In the genomic region with DNA sequence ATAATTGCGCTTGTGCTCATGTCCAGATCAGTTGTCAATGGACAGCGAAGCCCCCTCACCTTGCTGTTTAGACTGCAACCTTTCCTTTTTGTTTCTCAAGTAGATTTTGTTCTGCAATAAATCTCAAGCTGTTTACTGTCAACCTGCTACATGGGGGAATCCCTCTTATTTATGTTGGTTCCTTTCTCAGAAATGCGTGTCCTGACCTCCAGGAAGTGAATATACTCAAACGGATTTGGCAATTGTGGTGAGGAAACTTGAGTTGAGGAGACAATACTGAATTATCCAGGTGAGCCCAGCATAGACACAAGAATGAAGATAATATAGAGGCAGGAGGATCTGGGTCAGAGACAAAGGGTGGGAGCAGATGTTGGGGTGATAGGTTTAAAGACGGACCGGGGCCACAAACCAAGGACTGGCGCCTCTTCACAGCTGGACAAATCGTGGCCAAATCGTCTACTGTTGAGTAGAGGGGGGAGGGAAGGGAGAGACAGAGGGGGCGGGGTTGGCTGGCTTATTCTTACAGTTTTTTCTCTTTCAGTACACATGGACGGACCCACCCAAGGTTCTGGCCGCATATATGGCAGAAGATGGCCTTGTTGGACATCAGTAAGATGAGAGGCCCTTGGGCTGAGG, we compare ENCODE assay signal across 29 mouse cellular contexts. TPM values are rescaled to one million over a fixed set of nuclear protein-coding genes. Genes with fewer than 3 reads are reported as not detected.
DNase-seq lines count a peak whose midpoint lies in the region; ATAC-seq and TF ChIP-seq lines count a peak whose summit lies in the region.
"Had no signal": no experiment of that assay in that cellular context is flagged by ENCODE, and none has a peak within 500 bp of the region (broad histone marks: within the 10 kb centered on the region; RNA-seq: fewer than 3 reads in every experiment).

No protein-coding gene starts in this region.

- DNase-seq in A20 (ENCODE audit: low read depth, low spot score) = peak; percentile 89
- DNase-seq in G1E (ENCODE audit: low spot score) = peak; percentile 9
- no peak for DNase-seq in ovary, postnatal 36 days (ENCODE audit: low spot score)
- DNase-seq in testis, postnatal 14 days (ENCODE audit: low spot score) = no peak
- DNase-seq: cerebellum, adult 18-20 months; cerebellum, postnatal 36 days; kidney, adult 18-20 months; layer of hippocampus, postnatal 36 days; lung, postnatal 10 days; midbrain, embryonic 14.5 days; right cerebral cortex, postnatal 4 days; thymus, adult 18-20 months; thymus, postnatal 4 days had no signal

- H3K4me3 ChIP-seq in forebrain, embryonic 12.5 days (replicated peaks) = no peak overlapping the region
- H3K4me3 ChIP-seq in forebrain, embryonic 13.5 days = no peak overlapping the region
- H3K4me3 ChIP-seq in G1E (ENCODE audit: low read depth, low read length) = peak overlapping the region; percentile 52; the same call in 1 of the 2 replicates
- H3K4me3 ChIP-seq in midbrain, embryonic 15.5 days = no peak overlapping the region
- H3K4me3 ChIP-seq: erythroblast, embryonic 14.5 days; heart, embryonic 15.5 days; limb, embryonic 15.5 days had no signal

- H3K4me1 ChIP-seq in forebrain, embryonic 12.5 days = no peaks in the 10 kb centered on the region; the same call in 1 of the 2 replicates
- H3K4me1 ChIP-seq in forebrain, embryonic 13.5 days = peaks cover 13% of the 10 kb centered on the region
- peaks cover 39% of the 10 kb centered on the region for H3K4me1 ChIP-seq in G1E (ENCODE audit: insufficient read depth, low read depth, low read length)
- H3K4me1 ChIP-seq in midbrain, embryonic 15.5 days = no peaks in the 10 kb centered on the region
- H3K4me1 ChIP-seq: heart, embryonic 15.5 days; limb, embryonic 15.5 days had no signal

- H3K9me3 ChIP-seq in forebrain, embryonic 12.5 days = no peaks in the 10 kb centered on the region
- no peaks in the 10 kb centered on the region for H3K9me3 ChIP-seq in forebrain, embryonic 13.5 days (replicated peaks)
- peaks cover 3% of the 10 kb centered on the region for H3K9me3 ChIP-seq in G1E (replicated peaks)
- H3K9me3 ChIP-seq in midbrain, embryonic 15.5 days = no peaks in the 10 kb centered on the region
- H3K9me3 ChIP-seq: heart, embryonic 15.5 days; limb, embryonic 15.5 days had no signal

- ATAC-seq in forebrain, embryonic 12.5 days (ENCODE audit: low FRiP score) = no peak
- no peak for ATAC-seq in forebrain, embryonic 13.5 days
- ATAC-seq in G1E (ENCODE audit: extremely low read depth, insufficient number of reproducible peaks, low FRiP score, poor library complexity, severe bottlenecking) = peak; percentile 30
- peak; percentile 29 for ATAC-seq in inflammation-experienced regulatory T-cells, adult 6 months
- ATAC-seq in midbrain, embryonic 15.5 days (replicated peaks) = no peak
- ATAC-seq: hindbrain, postnatal 0 days had no signal

- no peak overlapping the region for H3K9ac ChIP-seq in forebrain, embryonic 12.5 days
- no peak overlapping the region for H3K9ac ChIP-seq in forebrain, embryonic 13.5 days
- no peak overlapping the region for H3K9ac ChIP-seq in midbrain, embryonic 15.5 days
- H3K9ac ChIP-seq: heart, embryonic 15.5 days; limb, embryonic 15.5 days had no signal

- H3K36me3 ChIP-seq in forebrain, embryonic 12.5 days (replicated peaks) = no peaks in the 10 kb centered on the region
- no peaks in the 10 kb centered on the region for H3K36me3 ChIP-seq in forebrain, embryonic 13.5 days (ENCODE audit: poor library complexity, severe bottlenecking)
- H3K36me3 ChIP-seq in G1E (replicated peaks) = peaks cover 2% of the 10 kb centered on the region
- no peaks in the 10 kb centered on the region for H3K36me3 ChIP-seq in midbrain, embryonic 15.5 days (replicated peaks)
- H3K36me3 ChIP-seq: heart, embryonic 15.5 days; limb, embryonic 15.5 days had no signal

- H3K27ac ChIP-seq in forebrain, embryonic 12.5 days = 0 out of 2 replicates have a peak overlapping the region, but pooled peaks have one; percentile 8
- no peak overlapping the region for H3K27ac ChIP-seq in forebrain, embryonic 13.5 days
- no peak overlapping the region for H3K27ac ChIP-seq in midbrain, embryonic 15.5 days
- H3K27ac ChIP-seq: heart, embryonic 15.5 days; hindbrain, postnatal 0 days; kidney, postnatal 0 days; limb, embryonic 15.5 days had no signal

- TF ChIP-seq CTCF in G1E (IDR thresholded peaks at IDR 0.05; ENCODE audit: low read depth, low read length) = no peak

- H3K27me3 ChIP-seq in forebrain, embryonic 12.5 days = 0 out of 2 replicates have a peak, but pooled peaks cover 5% of the 10 kb centered on the region
- H3K27me3 ChIP-seq in forebrain, embryonic 13.5 days = no peaks in the 10 kb centered on the region
- H3K27me3 ChIP-seq in G1E (ENCODE audit: insufficient read depth, low read length) = no peaks in the 10 kb centered on the region
- no peaks in the 10 kb centered on the region for H3K27me3 ChIP-seq in midbrain, embryonic 15.5 days (replicated peaks)
- H3K27me3 ChIP-seq: limb, embryonic 15.5 days had no signal

- 86% methylated on average over 12 of the region's 12 CpGs for WGBS in forebrain, embryonic 12.5 days
- WGBS in forebrain, embryonic 13.5 days = 86% methylated on average over 12 of the region's 12 CpGs
- 90% methylated on average over 12 of the region's 12 CpGs for WGBS in midbrain, embryonic 15.5 days

- H3K4me2 ChIP-seq in forebrain, embryonic 12.5 days = no peak overlapping the region
- H3K4me2 ChIP-seq in forebrain, embryonic 13.5 days = no peak overlapping the region
- no peak overlapping the region for H3K4me2 ChIP-seq in midbrain, embryonic 15.5 days
- H3K4me2 ChIP-seq: heart, embryonic 15.5 days; limb, embryonic 15.5 days had no signal

RNA-seq across cellular contexts. Expression of gene Gcg, which starts 22.5 kb away (rescaled TPM):
- polyA plus RNA-seq in forebrain, embryonic 12.5 days (2016; fragmentation: Nextera tagmentation; extraction: Ambion mirVana) = 0.65 and 1.1 TPM in 2 replicates
- 1.4 and 1.9 TPM in 2 replicates for polyA plus RNA-seq in forebrain, embryonic 13.5 days (2015; fragmentation: Nextera tagmentation; extraction: Ambion mirVana)
- 1.7 TPM in 1 of 2 replicates, not detected in the other for total RNA-seq in G1E (2014; fragmentation: Nextera tagmentation)
- total RNA-seq in G1E (2017) = 0.16 and 0.41 TPM in 2 replicates
- polyA plus RNA-seq in G1E (2012) = 0.05 TPM in 1 of 2 replicates, not detected in the other
- polyA plus RNA-seq in inflammation-experienced regulatory T-cells, adult 6 months (2017; shearing (Covaris generic)) = 10 to 100 TPM in 1 of 3 experiments, not detected in 2; 13.2 TPM
- 0.37 and 0.68 TPM in 2 replicates for polyA plus RNA-seq in midbrain, embryonic 15.5 days (2015; fragmentation: Nextera tagmentation; extraction: Ambion mirVana)
- total RNA-seq: adrenal gland, postnatal 36 days; gastrocnemius, adult 8-10 months; heart, adult 8-10 months; hematopoietic stem cell, adult 5-6 weeks; layer of hippocampus, adult 18-20 months; layer of hippocampus, postnatal 36 days; left cerebral cortex, postnatal 25 days had no signal
- polyA plus RNA-seq: embryonic facial prominence, embryonic 11.5 days; erythroblast, embryonic 14.5 days; heart, embryonic 15.5 days; kidney, postnatal 0 days; limb, embryonic 15.5 days had no signal

RNA-seq across cellular contexts. Expression of gene Dpp4, which starts 48.9 kb away (rescaled TPM):
- 0.55 and 1.0 TPM in 2 replicates for polyA plus RNA-seq in forebrain, embryonic 12.5 days (2016; fragmentation: Nextera tagmentation; extraction: Ambion mirVana)
- 0.47 and 0.56 TPM in 2 replicates for polyA plus RNA-seq in forebrain, embryonic 13.5 days (2015; fragmentation: Nextera tagmentation; extraction: Ambion mirVana)
- total RNA-seq in G1E (2014; fragmentation: Nextera tagmentation) = 2.3 and 5.2 TPM in 2 replicates
- total RNA-seq in G1E (2017) = 0.27 and 0.70 TPM in 2 replicates
- 0.04 TPM in 2 replicates for polyA plus RNA-seq in G1E (2012)
- polyA plus RNA-seq in inflammation-experienced regulatory T-cells, adult 6 months (2017; shearing (Covaris generic)) = 100 to 1,000 TPM in 2 of 3 experiments, 10 to 100 TPM in 1; 56.6 to 101 (median 101) TPM
- polyA plus RNA-seq in midbrain, embryonic 15.5 days (2015; fragmentation: Nextera tagmentation; extraction: Ambion mirVana) = 2.6 and 3.8 TPM in 2 replicates
- polyA plus RNA-seq: erythroblast, embryonic 14.5 days had no signal

Comparison
In these comparisons a context has a peak if more than half of its experiments do, and no peak if none do; other contexts are left out.
1. ATAC-seq: peak in G1E (single experiment) and inflammation-experienced regulatory T-cells, adult 6 months (single experiment); none in forebrain, embryonic 12.5 days (single experiment), forebrain, embryonic 13.5 days (single experiment) and midbrain, embryonic 15.5 days (single experiment).
2. DNase-seq: peak in A20 (single experiment) and G1E (single experiment); none in ovary, postnatal 36 days (single experiment) and testis, postnatal 14 days (single experiment).
3. RNA of gene Dpp4, which starts 48.9 kb away (polyA plus RNA-seq): 56.6 to 101 TPM in inflammation-experienced regulatory T-cells, adult 6 months; 2.6 to 3.8 TPM in midbrain, embryonic 15.5 days, 0.55 to 1.0 TPM in forebrain, embryonic 12.5 days, 0.47 to 0.56 TPM in forebrain, embryonic 13.5 days and 0.04 TPM in G1E; every median in the first group is over 10 times any median in the second.